In genomic region chr14:48662568-48663236, GRCm38 (mm10) we compare ENCODE assay signal across 15 mouse cellular contexts. TPM values are rescaled to one million over a fixed set of nuclear protein-coding genes. Genes with fewer than 3 reads are reported as not detected.
A peak's percentile ranks its signal among the peaks of the same experiment; 100 is the strongest.
DNase-seq lines count a peak whose midpoint lies in the region; ATAC-seq and TF ChIP-seq lines count a peak whose summit lies in the region.
"Had no signal": no experiment of that assay in that cellular context is flagged by ENCODE, and none has a peak within 500 bp of the region (broad histone marks: within the 10 kb centered on the region; RNA-seq: fewer than 3 reads in every experiment).

No protein-coding gene starts in this region.

- peak; percentile 44 for ATAC-seq in forebrain, embryonic 14.5 days

- H3K27me3 ChIP-seq in E14TG2a.4 (ENCODE audit: insufficient read depth, low read length): peaks cover 61% of the 10 kb centered on the region
- peaks cover 59% of the 10 kb centered on the region for H3K27me3 ChIP-seq in forebrain, embryonic 14.5 days (replicated peaks; ENCODE audit: control insufficient read depth, insufficient read depth, low read length)
- H3K27me3 ChIP-seq in midbrain, embryonic 10.5 days (ENCODE audit: low read depth, poor library complexity, severe bottlenecking): peaks cover 74% of the 10 kb centered on the region

- H3K4me2 ChIP-seq in forebrain, embryonic 14.5 days (ENCODE audit: low read length): peak overlapping the region; percentile 51

- peaks cover 93% of the 10 kb centered on the region for H3K4me1 ChIP-seq in E14TG2a.4 (replicated peaks; ENCODE audit: low read depth, low read length)
- H3K4me1 ChIP-seq in forebrain, embryonic 14.5 days (ENCODE audit: control insufficient read depth, insufficient read depth, low read length): peaks cover 8% of the 10 kb centered on the region; the same call in 1 of the 2 replicates
- H3K4me1 ChIP-seq in midbrain, embryonic 10.5 days: peaks cover 55% of the 10 kb centered on the region

- DNase-seq in ZHBTc4 (ENCODE audit: low read depth, low spot score): peak; percentile 72
- DNase-seq in forebrain, embryonic 14.5 days (ENCODE audit: low spot score): peak; percentile 75
- DNase-seq in midbrain, embryonic 10.5 days (ENCODE audit: low spot score): no peak
- no peak for DNase-seq in urinary bladder, adult 18-20 months (ENCODE audit: low spot score in 2 of 2)
- DNase-seq in kidney, postnatal 25 days: no peak
- DNase-seq in urinary bladder, postnatal 25 days (ENCODE audit: low spot score): no peak
- DNase-seq in cerebellum, adult 18-20 months: no peak
- DNase-seq: adrenal gland, postnatal 36 days; cerebellum, adult 9-10 months; gastrocnemius, postnatal 25 days; kidney, adult 18-20 months had no signal

- 2% methylated on average over 16 of the region's 16 CpGs for WGBS in forebrain, embryonic 14.5 days
- under 1% methylated on average over 16 of the region's 16 CpGs for WGBS in midbrain, embryonic 10.5 days

- peak overlapping the region; percentile 87 for H3K4me3 ChIP-seq in E14TG2a.4 (replicated peaks; ENCODE audit: low read length)
- H3K4me3 ChIP-seq in forebrain, embryonic 14.5 days (ENCODE audit: low read depth, low read length): peak overlapping the region; percentile 24
- peak overlapping the region; percentile 97 for H3K4me3 ChIP-seq in midbrain, embryonic 10.5 days

- TF ChIP-seq CTCF in E14TG2a.4 (conservative IDR thresholded peaks at IDR 0.05; ENCODE audit: low read length): no peak

- no peaks in the 10 kb centered on the region for H3K9me3 ChIP-seq in E14TG2a.4 (ENCODE audit: low read length)
- no peaks in the 10 kb centered on the region for H3K9me3 ChIP-seq in forebrain, embryonic 14.5 days (replicated peaks; ENCODE audit: control insufficient read depth, low read length)
- H3K9me3 ChIP-seq in midbrain, embryonic 10.5 days (replicated peaks): no peaks in the 10 kb centered on the region

- peak overlapping the region; percentile 58 for H3K9ac ChIP-seq in forebrain, embryonic 14.5 days (ENCODE audit: low read length)

- peaks cover 30% of the 10 kb centered on the region for H3K36me3 ChIP-seq in E14TG2a.4 (ENCODE audit: insufficient read depth, low read length)
- H3K36me3 ChIP-seq in forebrain, embryonic 14.5 days (ENCODE audit: control insufficient read depth, insufficient read depth, low read length): no peaks in the 10 kb centered on the region
- peaks cover 72% of the 10 kb centered on the region for H3K36me3 ChIP-seq in midbrain, embryonic 10.5 days

- H3K27ac ChIP-seq in forebrain, embryonic 14.5 days (ENCODE audit: low read depth, low read length): peak overlapping the region; percentile 30; the same call in 1 of the 2 replicates
- H3K27ac ChIP-seq in midbrain, embryonic 10.5 days (replicated peaks): peak overlapping the region; percentile 100

RNA-seq across cellular contexts. Expression of gene Otx2, which starts 10.9 kb away (rescaled TPM):
- 18.1 and 19.0 TPM in 2 replicates for polyA plus RNA-seq in forebrain, embryonic 14.5 days (2014; fragmentation: Nextera tagmentation; extraction: Ambion mirVana)
- 149 and 169 TPM in 2 replicates for polyA plus RNA-seq in midbrain, embryonic 10.5 days (2016; fragmentation: Nextera tagmentation; extraction: Ambion mirVana)
- polyA plus RNA-seq: heart, embryonic 16.5 days; limb, embryonic 11.5 days; liver, embryonic 16.5 days had no signal

Comparison
In these comparisons a context has a peak if more than half of its experiments do, and no peak if none do; other contexts are left out.
1. H3K4me3 ChIP-seq: peak in every context shown above with its lines; median percentile 97 in midbrain, embryonic 10.5 days; 87 in E14TG2a.4; 24 in forebrain, embryonic 14.5 days.
2. DNase-seq: peak in ZHBTc4 (single experiment) and forebrain, embryonic 14.5 days (single experiment); none in midbrain, embryonic 10.5 days (single experiment), urinary bladder, adult 18-20 months (0 of 2), kidney, postnatal 25 days (0 of 2), urinary bladder, postnatal 25 days (single experiment) and cerebellum, adult 18-20 months (0 of 2).